8 mouse cellular contexts compared by ENCODE assay signal in genomic region chr6:39377311-39377827, GRCm38 (mm10). TPM values are rescaled to one million over a fixed set of nuclear protein-coding genes. Genes with fewer than 3 reads are reported as not detected.
DNase-seq lines count a peak whose midpoint lies in the region; ATAC-seq and TF ChIP-seq lines count a peak whose summit lies in the region.

TSS of gene Slc37a3 (minus strand) at chr6:39377675.

- intact Hi-C loops in left cerebral cortex, postnatal 36 days (cut with DNase I) = no loop called here

- under 1% methylated on average over 43 of the region's 43 CpGs for WGBS in embryonic facial prominence, embryonic 10.5 days
- WGBS in intestine, postnatal 0 days = under 1% methylated on average over 43 of the region's 43 CpGs
- under 1% methylated on average over 43 of the region's 43 CpGs for WGBS in midbrain, embryonic 10.5 days

- H3K9me3 ChIP-seq in embryonic facial prominence, embryonic 10.5 days = no peaks in the 10 kb centered on the region
- H3K9me3 ChIP-seq in intestine, postnatal 0 days (ENCODE audit: control insufficient read depth) = no peaks in the 10 kb centered on the region
- no peaks in the 10 kb centered on the region for H3K9me3 ChIP-seq in midbrain, embryonic 10.5 days (replicated peaks)

- peak; percentile 85 for ATAC-seq in intestine, postnatal 0 days

- peak; percentile 94 for DNase-seq in adrenal gland, postnatal 10 days
- DNase-seq in embryonic facial prominence, embryonic 10.5 days (ENCODE audit: low spot score) = peak; percentile 93
- DNase-seq in gonadal fat pad, adult 2 months (ENCODE audit: low read depth) = peak; percentile 34
- DNase-seq in left cerebral cortex, postnatal 36 days (ENCODE audit: low spot score in 2 of 2) = peak; percentile 86 to 90
- DNase-seq in midbrain, embryonic 10.5 days (ENCODE audit: low spot score) = peak; percentile 87
- DNase-seq in right cerebral cortex, postnatal 4 days = peak; percentile 83
- DNase-seq in yolk sac, embryonic 10.5 days (ENCODE audit: low spot score) = peak; percentile 89

- peaks cover 15% of the 10 kb centered on the region for H3K36me3 ChIP-seq in embryonic facial prominence, embryonic 10.5 days (replicated peaks)
- H3K36me3 ChIP-seq in intestine, postnatal 0 days (ENCODE audit: control insufficient read depth, insufficient read depth) = no peaks in the 10 kb centered on the region
- H3K36me3 ChIP-seq in midbrain, embryonic 10.5 days = peaks cover 16% of the 10 kb centered on the region

- TF ChIP-seq CTCF in intestine, postnatal 0 days (IDR thresholded peaks at IDR 0.05; ENCODE audit: low read depth) = no peak

- peak within 1 kb of the TSS; percentile 88 for H3K4me3 ChIP-seq in embryonic facial prominence, embryonic 10.5 days
- H3K4me3 ChIP-seq in intestine, postnatal 0 days (ENCODE audit: low read depth, low read length) = peak within 1 kb of the TSS; percentile 92
- H3K4me3 ChIP-seq in midbrain, embryonic 10.5 days = peak within 1 kb of the TSS; percentile 98

- H3K9ac ChIP-seq in intestine, postnatal 0 days (ENCODE audit: low read depth, low read length) = peak within 1 kb of the TSS; percentile 89

- H3K27me3 ChIP-seq in embryonic facial prominence, embryonic 10.5 days (replicated peaks; ENCODE audit: low read depth, poor library complexity, severe bottlenecking) = peaks cover 35% of the 10 kb centered on the region
- no peaks in the 10 kb centered on the region for H3K27me3 ChIP-seq in intestine, postnatal 0 days (replicated peaks; ENCODE audit: control insufficient read depth, insufficient read depth, low read length)
- H3K27me3 ChIP-seq in midbrain, embryonic 10.5 days (ENCODE audit: low read depth, poor library complexity, severe bottlenecking) = peaks cover 35% of the 10 kb centered on the region

- peak within 1 kb of the TSS; percentile 85 for H3K4me2 ChIP-seq in intestine, postnatal 0 days (replicated peaks; ENCODE audit: low read depth)

- peak within 1 kb of the TSS; percentile 91 for H3K27ac ChIP-seq in embryonic facial prominence, embryonic 10.5 days (replicated peaks)
- peak within 1 kb of the TSS; percentile 69; the same call in 1 of the 2 replicates for H3K27ac ChIP-seq in intestine, postnatal 0 days (ENCODE audit: low read depth, low read length)
- H3K27ac ChIP-seq in midbrain, embryonic 10.5 days (replicated peaks) = peak within 1 kb of the TSS; percentile 94

- peaks cover 40% of the 10 kb centered on the region for H3K4me1 ChIP-seq in embryonic facial prominence, embryonic 10.5 days
- H3K4me1 ChIP-seq in intestine, postnatal 0 days (replicated peaks; ENCODE audit: control insufficient read depth, insufficient read depth, low read length) = peaks cover 5% of the 10 kb centered on the region; the same call in 1 of the 2 replicates
- H3K4me1 ChIP-seq in midbrain, embryonic 10.5 days = peaks cover 43% of the 10 kb centered on the region

RNA-seq across cellular contexts. Expression of gene Slc37a3, which starts in this region (rescaled TPM):
- total RNA-seq in adrenal gland, postnatal 10 days (2021) = 10 to 100 TPM; 35.4 to 38.9 TPM
- polyA plus RNA-seq in embryonic facial prominence, embryonic 10.5 days (2016; fragmentation: Nextera tagmentation; extraction: Ambion mirVana) = 38.0 and 43.6 TPM in 2 replicates
- polyA plus RNA-seq in gonadal fat pad, adult 2 months (2012; rRNA removed) = 34.3 and 45.3 TPM in 2 replicates
- polyA plus RNA-seq in intestine, postnatal 0 days (2015; fragmentation: Nextera tagmentation; extraction: Ambion mirVana) = 36.1 TPM in 2 replicates
- 10 to 100 TPM; 70.8 to 79.2 TPM for total RNA-seq in left cerebral cortex, postnatal 36 days (2021)
- 45.3 and 51.4 TPM in 2 replicates for polyA plus RNA-seq in midbrain, embryonic 10.5 days (2016; fragmentation: Nextera tagmentation; extraction: Ambion mirVana)

Comparison
In these comparisons a context has a peak if more than half of its experiments do, and no peak if none do; other contexts are left out.
1. Peak in every context shown above with its lines: DNase-seq, ATAC-seq, H3K4me3 ChIP-seq and H3K27ac ChIP-seq.
2. DNase-seq: peak in every context shown above with its lines; median percentile 94 in adrenal gland, postnatal 10 days; 93 in embryonic facial prominence, embryonic 10.5 days; 89 in yolk sac, embryonic 10.5 days; 88 in left cerebral cortex, postnatal 36 days; 87 in midbrain, embryonic 10.5 days; 83 in right cerebral cortex, postnatal 4 days; 34 in gonadal fat pad, adult 2 months.